Mouse (Mus musculus): Measurements from ENCODE around the gene Smurf2. TPM values are rescaled to one million over a fixed set of nuclear protein-coding genes. Genes with fewer than 3 reads are reported as not detected.

Smurf2 gene
- total and polyA plus RNA-seq, 2 experiments from 2014 or later: 7.4 to 34.8 TPM

- Histone ChIP-seq H3K9ac (replicated peaks; ENCODE audit: low read depth, low read length) (peak overlapping the region; percentile 97), H3K27ac (ENCODE audit: low read depth) (peak overlapping the region; percentile 99), H3K27me3 (ENCODE audit: control insufficient read depth, insufficient read depth, low read length) (no peaks in the 10 kb centered on the region), H3K36me3 (replicated peaks; ENCODE audit: control insufficient read depth, insufficient read depth, low read length) (peaks cover 38% of the 10 kb centered on the region), H3K4me2 (ENCODE audit: low read depth, low read length) (peak overlapping the region; percentile 67), H3K4me1 (ENCODE audit: control insufficient read depth, insufficient read depth) (peaks cover 20% of the 10 kb centered on the region), H3K4me3 (ENCODE audit: low read depth, low read length) (peak overlapping the region; percentile 95), H3K9me3 (replicated peaks; ENCODE audit: control insufficient read depth, low read length) (no peaks in the 10 kb centered on the region)
- WGBS: 0% methylated on average over 6 of the region's 6 CpGs
- ATAC-seq (ENCODE audit: insufficient read depth, low read depth) (no peak), DNase-seq (ENCODE audit: low spot score) (peak; percentile 61)
- TF ChIP-seq EP300 (IDR thresholded peaks at IDR 0.05; ENCODE audit: low read depth) (no peak), CTCF (IDR thresholded peaks at IDR 0.05; ENCODE audit: low read depth) (no peak)
Observed at GRCm38 (mm10) chr11:106789649-106790048, 130.9 kb downstream of the Smurf2 start.

- peak within 1 kb of the TSS; percentile 95 for H3K4me3 ChIP-seq (ENCODE audit: low read depth, low read length)
- ATAC-seq (ENCODE audit: insufficient read depth, low read depth): peak; percentile 87
- H3K27ac ChIP-seq (ENCODE audit: low read depth): peak within 1 kb of the TSS; percentile 99
- no peaks in the 10 kb centered on the region for H3K9me3 ChIP-seq (replicated peaks; ENCODE audit: control insufficient read depth, low read length)
- WGBS: under 1% methylated on average over 58 of the region's 58 CpGs
- peaks cover 20% of the 10 kb centered on the region for H3K4me1 ChIP-seq (ENCODE audit: control insufficient read depth, insufficient read depth)
- H3K9ac ChIP-seq (replicated peaks; ENCODE audit: low read depth, low read length): peak within 1 kb of the TSS; percentile 97
- H3K27me3 ChIP-seq (ENCODE audit: control insufficient read depth, insufficient read depth, low read length): no peaks in the 10 kb centered on the region
- peak; percentile 98 for DNase-seq (ENCODE audit: low spot score)
- H3K4me2 ChIP-seq (ENCODE audit: low read depth, low read length): peak within 1 kb of the TSS; percentile 67
- peaks cover 38% of the 10 kb centered on the region for H3K36me3 ChIP-seq (replicated peaks; ENCODE audit: control insufficient read depth, insufficient read depth, low read length)
- TF ChIP-seq CTCF (IDR thresholded peaks at IDR 0.05; ENCODE audit: low read depth) (peak; percentile 39), EP300 (IDR thresholded peaks at IDR 0.05; ENCODE audit: low read depth) (peak; percentile 36)
Observed at GRCm38 (mm10) chr11:106788775-106789459, 131.6 kb downstream of the Smurf2 start, which contains the start of the genes Ddx5 and Cep95. Gene Ddx5 (minus strand): TSS chr11:106789185. Gene Cep95 (plus strand): TSS chr11:106789252.

GRCm38 (mm10) chr11:106788026-106788774, 132.3 kb downstream of the Smurf2 start:
- peaks cover 41% of the 10 kb centered on the region for H3K36me3 ChIP-seq (replicated peaks; ENCODE audit: control insufficient read depth, insufficient read depth, low read length)
- H3K4me2 ChIP-seq (ENCODE audit: low read depth, low read length): peak overlapping the region; percentile 67
- H3K4me3 ChIP-seq (ENCODE audit: low read depth, low read length): peak overlapping the region; percentile 95
- no peaks in the 10 kb centered on the region for H3K9me3 ChIP-seq (replicated peaks; ENCODE audit: control insufficient read depth, low read length)
- peaks cover 20% of the 10 kb centered on the region for H3K4me1 ChIP-seq (ENCODE audit: control insufficient read depth, insufficient read depth)
- TF ChIP-seq CTCF (IDR thresholded peaks at IDR 0.05; ENCODE audit: low read depth) (no peak), EP300 (IDR thresholded peaks at IDR 0.05; ENCODE audit: low read depth) (peak; percentile 43; the same call in 1 of the 2 replicates)
- DNase-seq (ENCODE audit: low spot score) (peak; percentile 97), ATAC-seq (ENCODE audit: insufficient read depth, low read depth) (peak; percentile 78)
- under 1% methylated on average over 65 of the region's 79 CpGs for WGBS
- H3K9ac ChIP-seq (replicated peaks; ENCODE audit: low read depth, low read length): peak overlapping the region; percentile 97
- H3K27ac ChIP-seq (ENCODE audit: low read depth): peak overlapping the region; percentile 99
- no peaks in the 10 kb centered on the region for H3K27me3 ChIP-seq (ENCODE audit: control insufficient read depth, insufficient read depth, low read length)

GRCm38 (mm10) chr11:106787131-106788025, 133.1 kb downstream of the Smurf2 start:
- peaks cover 41% of the 10 kb centered on the region for H3K36me3 ChIP-seq (replicated peaks; ENCODE audit: control insufficient read depth, insufficient read depth, low read length)
- peak overlapping the region; percentile 64 for H3K4me2 ChIP-seq (ENCODE audit: low read depth, low read length)
- peaks cover 20% of the 10 kb centered on the region for H3K4me1 ChIP-seq (ENCODE audit: control insufficient read depth, insufficient read depth)
- peak overlapping the region; percentile 95 for H3K4me3 ChIP-seq (ENCODE audit: low read depth, low read length)
- TF ChIP-seq CTCF (IDR thresholded peaks at IDR 0.05; ENCODE audit: low read depth) (no peak), EP300 (IDR thresholded peaks at IDR 0.05; ENCODE audit: low read depth) (peak; percentile 71)
- peak overlapping the region; percentile 99 for H3K27ac ChIP-seq (ENCODE audit: low read depth)
- DNase-seq (ENCODE audit: low spot score) (peak; percentile 93), ATAC-seq (ENCODE audit: insufficient read depth, low read depth) (peak; percentile 49)
- no peaks in the 10 kb centered on the region for H3K9me3 ChIP-seq (replicated peaks; ENCODE audit: control insufficient read depth, low read length)
- WGBS: under 1% methylated on average over 64 of the region's 65 CpGs
- no peaks in the 10 kb centered on the region for H3K27me3 ChIP-seq (ENCODE audit: control insufficient read depth, insufficient read depth, low read length)
- peak overlapping the region; percentile 97 for H3K9ac ChIP-seq (replicated peaks; ENCODE audit: low read depth, low read length)

GRCm38 (mm10) chr11:106785043-106785442, 135.5 kb downstream of the Smurf2 start:
- Histone ChIP-seq H3K9me3 (replicated peaks; ENCODE audit: control insufficient read depth, low read length) (no peaks in the 10 kb centered on the region), H3K9ac (replicated peaks; ENCODE audit: low read depth, low read length) (no peak overlapping the region), H3K27ac (ENCODE audit: low read depth) (no peak overlapping the region), H3K36me3 (replicated peaks; ENCODE audit: control insufficient read depth, insufficient read depth, low read length) (peaks cover 59% of the 10 kb centered on the region), H3K4me2 (ENCODE audit: low read depth, low read length) (no peak overlapping the region), H3K27me3 (ENCODE audit: control insufficient read depth, insufficient read depth, low read length) (no peaks in the 10 kb centered on the region), H3K4me1 (ENCODE audit: control insufficient read depth, insufficient read depth) (peaks cover 15% of the 10 kb centered on the region), H3K4me3 (ENCODE audit: low read depth, low read length) (no peak overlapping the region)
- no peak for TF ChIP-seq CTCF (IDR thresholded peaks at IDR 0.05; ENCODE audit: low read depth)
- TF ChIP-seq EP300 (IDR thresholded peaks at IDR 0.05; ENCODE audit: low read depth): no peak
- 74% methylated on average over 1 of the region's 1 CpGs for WGBS
- ATAC-seq (ENCODE audit: insufficient read depth, low read depth): no peak
- no peak for DNase-seq (ENCODE audit: low spot score)
